Mouse (Mus musculus) CH12F3 (cell line): ENCODE data around the gene Yipf4.
"Not testable (repeated sequence)": the region's sequence is repeated elsewhere in the genome, so short reads cannot be mapped to it uniquely, and the experiment has no call there.

ENCODE experiments used
- in situ Hi-C: fragments of 300-500 bp; cut with MboI; formaldehyde crosslinking; loops from 2 replicates; pipeline ENCODE4 v1.14.3; 2020; ENCODE audit warnings: low sequenced_read_pairs

The Yipf4 gene

GRCm38 (mm10) chr17:74489024-74489900 lies at the start of gene Yipf4:
TSS of gene Yipf4 (plus strand) at chr17:74489493.
- in situ Hi-C loops: no loop called here

- in situ Hi-C loops: no loop called here
These were observed 48.8 kb upstream of the Yipf4 start for GRCm38 (mm10) chr17:74440486-74440885.

GRCm38 (mm10) chr17:74449776-74450175 lies 39.5 kb upstream of the Yipf4 start:
- in situ Hi-C loops: no loop called here

- in situ Hi-C loops: no loop called here
These were observed 35.4 kb upstream of the Yipf4 start for GRCm38 (mm10) chr17:74453928-74454327.

GRCm38 (mm10) chr17:74454660-74455059 lies 34.6 kb upstream of the Yipf4 start:
- in situ Hi-C loops: no loop called here

- in situ Hi-C loops: no loop called here
These were observed 33.9 kb upstream of the Yipf4 start for GRCm38 (mm10) chr17:74455426-74455825.

GRCm38 (mm10) chr17:74456825-74457224 lies 32.5 kb upstream of the Yipf4 start:
- in situ Hi-C loops: no loop called here

GRCm38 (mm10) chr17:74457972-74458677 lies 31.2 kb upstream of the Yipf4 start:
- in situ Hi-C loops: no loop called here

- in situ Hi-C loops: no loop called here
These were observed 30.4 kb upstream of the Yipf4 start, which contains the start of gene Nlrc4 for GRCm38 (mm10) chr17:74458711-74459408. TSS of gene Nlrc4 (minus strand) at chr17:74459142.

- in situ Hi-C loops: no loop called here
These were observed 25.8 kb upstream of the Yipf4 start for GRCm38 (mm10) chr17:74463510-74463909.

- in situ Hi-C loops: not testable (repeated sequence)
These were observed 21.3 kb upstream of the Yipf4 start for GRCm38 (mm10) chr17:74467981-74468380.

- in situ Hi-C loops: not testable (repeated sequence)
These were observed 19.2 kb upstream of the Yipf4 start for GRCm38 (mm10) chr17:74470133-74470532.

GRCm38 (mm10) chr17:74480361-74481069 lies 8.8 kb upstream of the Yipf4 start:
- in situ Hi-C loops: no loop called here

- in situ Hi-C loops: no loop called here
These were observed 568 bp downstream of the Yipf4 start for GRCm38 (mm10) chr17:74489901-74490220.

GRCm38 (mm10) chr17:74491565-74491964 lies 2.3 kb downstream of the Yipf4 start:
- in situ Hi-C loops: no loop called here

- in situ Hi-C loops: no loop called here
These were observed 10.9 kb downstream of the Yipf4 start for GRCm38 (mm10) chr17:74500204-74500603.

GRCm38 (mm10) chr17:74501085-74501484 lies 11.8 kb downstream of the Yipf4 start:
- in situ Hi-C loops: no loop called here

GRCm38 (mm10) chr17:74507934-74508333 lies 18.6 kb downstream of the Yipf4 start:
- in situ Hi-C loops: no loop called here

- in situ Hi-C loops: no loop called here
These were observed 19.3 kb downstream of the Yipf4 start for GRCm38 (mm10) chr17:74508600-74508999.

- in situ Hi-C loops: no loop called here
These were observed 23.0 kb downstream of the Yipf4 start for GRCm38 (mm10) chr17:74512308-74512707.
